Mouse (Mus musculus): ENCODE results near the gene Mpped2. TPM values are rescaled to one million over a fixed set of nuclear protein-coding genes. Genes with fewer than 3 reads are reported as not detected.

Mpped2 gene
- total and polyA plus RNA-seq, 2 experiments from 2014 or later = 39.1 to 80.0 TPM

DNA sequence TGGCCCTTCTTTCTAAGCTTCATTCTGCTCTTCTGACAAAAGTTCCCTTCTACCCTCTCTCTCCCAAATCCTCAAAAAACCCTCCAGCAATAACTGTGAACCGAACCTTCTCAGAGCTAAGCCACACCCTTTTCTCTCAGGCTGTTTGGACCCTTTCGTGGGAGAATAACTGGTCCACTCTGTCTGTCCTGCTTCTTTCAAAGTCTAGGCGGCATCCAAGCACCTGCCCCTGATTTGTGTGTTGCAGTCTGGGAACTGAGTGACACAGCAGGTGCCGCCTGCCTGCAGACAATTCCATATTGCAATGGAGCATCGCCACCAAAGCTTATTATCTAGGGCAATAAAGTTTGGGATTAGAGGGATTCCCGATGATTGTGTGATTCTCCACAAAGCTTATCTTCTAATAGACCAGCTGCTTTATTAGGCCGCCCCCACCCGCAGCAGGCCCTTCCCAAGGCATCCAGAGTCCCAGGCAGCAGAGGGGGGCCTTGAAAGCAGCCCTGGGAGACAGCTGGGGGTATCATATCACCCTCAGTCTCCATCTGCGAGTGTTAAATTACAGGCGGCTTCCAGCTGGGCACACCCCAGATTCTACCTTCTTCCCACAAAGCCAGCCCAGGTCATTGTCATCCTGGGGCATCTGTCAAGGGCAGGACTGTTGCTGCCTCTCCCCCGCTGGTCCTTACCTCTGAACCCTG lies 202.4 kb downstream of the Mpped2 start:
- Histone ChIP-seq H3K9me3 (ENCODE audit: low read length) (no peaks in the 10 kb centered on the region), H3K4me2 (ENCODE audit: low read depth, low read length) (no peak overlapping the region), H3K36me3 (ENCODE audit: insufficient read depth, low read length) (no peaks in the 10 kb centered on the region), H3K4me1 (ENCODE audit: insufficient read depth, low read length) (peaks cover 5% of the 10 kb centered on the region; the same call in 1 of the 2 replicates), H3K27ac (no peak overlapping the region), H3K9ac (replicated peaks; ENCODE audit: low read length) (no peak overlapping the region), H3K27me3 (ENCODE audit: insufficient read depth, low read length) (no peaks in the 10 kb centered on the region), H3K4me3 (ENCODE audit: low read length) (no peak overlapping the region)
- ATAC-seq (peak; percentile 47; the same call in 1 of the 2 replicates), DNase-seq (ENCODE audit: low spot score) (no peak)
- 17% methylated on average over 11 of the region's 11 CpGs for WGBS
- no peak for TF ChIP-seq CTCF (IDR thresholded peaks at IDR 0.05; ENCODE audit: low read depth)

DNA sequence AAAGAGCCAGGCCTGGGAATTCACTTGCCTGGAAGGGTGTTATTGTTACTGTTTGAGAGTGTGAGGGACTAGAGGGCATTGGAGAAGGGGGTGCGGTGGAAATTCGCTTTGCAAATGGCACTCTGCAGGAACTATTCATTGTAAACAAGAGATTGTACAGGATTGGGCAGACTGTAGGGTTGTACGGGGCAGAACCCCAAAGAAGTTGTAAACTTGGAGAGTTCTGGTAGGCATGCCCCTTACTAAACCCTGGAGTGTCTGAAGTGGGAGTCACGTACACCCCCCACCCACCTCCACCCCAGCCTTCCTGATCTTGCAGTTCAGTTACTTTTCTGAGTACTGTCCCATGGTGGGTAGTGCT lies 202.9 kb downstream of the Mpped2 start:
- peaks cover 5% of the 10 kb centered on the region; the same call in 1 of the 2 replicates for H3K4me1 ChIP-seq (ENCODE audit: insufficient read depth, low read length)
- H3K9me3 ChIP-seq (ENCODE audit: low read length) = no peaks in the 10 kb centered on the region
- H3K4me2 ChIP-seq (ENCODE audit: low read depth, low read length) = no peak overlapping the region
- no peaks in the 10 kb centered on the region for H3K27me3 ChIP-seq (ENCODE audit: insufficient read depth, low read length)
- no peak overlapping the region for H3K9ac ChIP-seq (replicated peaks; ENCODE audit: low read length)
- no peak overlapping the region for H3K27ac ChIP-seq
- H3K36me3 ChIP-seq (ENCODE audit: insufficient read depth, low read length) = no peaks in the 10 kb centered on the region
- no peak overlapping the region for H3K4me3 ChIP-seq (ENCODE audit: low read length)
- no peak for TF ChIP-seq CTCF (IDR thresholded peaks at IDR 0.05; ENCODE audit: low read depth)
- DNase-seq (ENCODE audit: low spot score) (no peak), ATAC-seq (no peak)
- WGBS = 44% methylated on average over 4 of the region's 4 CpGs

DNA sequence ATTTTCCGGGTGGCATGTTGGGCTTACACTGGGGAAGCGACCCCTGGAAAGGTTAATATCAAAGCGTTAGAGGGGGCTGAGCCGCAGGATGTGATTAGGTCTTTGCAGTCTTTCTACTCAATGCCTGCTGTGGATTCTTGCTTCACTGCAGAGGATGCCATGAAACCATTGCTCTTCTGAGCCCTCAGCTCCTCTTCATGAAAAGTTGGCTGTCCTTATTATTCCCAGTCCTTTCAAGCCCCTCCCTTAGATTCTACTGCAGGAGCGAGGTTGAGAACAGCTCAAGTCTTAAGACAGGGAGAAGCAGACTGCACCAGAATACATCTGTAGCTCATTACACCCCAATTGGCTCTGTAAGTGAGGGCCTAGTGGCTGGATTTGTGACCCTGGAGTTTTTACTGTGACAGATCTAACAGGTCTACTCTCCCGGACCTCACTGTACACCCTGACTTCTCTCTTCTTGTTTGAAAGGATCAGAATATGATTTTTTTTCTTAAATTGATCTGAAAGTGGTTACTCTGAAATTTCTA lies 218.9 kb downstream of the Mpped2 start:
- H3K9ac ChIP-seq (replicated peaks; ENCODE audit: low read length) = no peak overlapping the region

More for the DNA sequence above, 218.9 kb downstream of the Mpped2 start:
- ATAC-seq (no peak), DNase-seq (ENCODE audit: low spot score) (no peak)
- Histone ChIP-seq H3K36me3 (ENCODE audit: insufficient read depth, low read length) (no peaks in the 10 kb centered on the region), H3K9me3 (ENCODE audit: low read length) (no peaks in the 10 kb centered on the region), H3K27me3 (ENCODE audit: insufficient read depth, low read length) (no peaks in the 10 kb centered on the region), H3K4me2 (ENCODE audit: low read depth, low read length) (no peak overlapping the region), H3K4me1 (ENCODE audit: insufficient read depth, low read length) (no peaks in the 10 kb centered on the region), H3K4me3 (ENCODE audit: low read length) (no peak overlapping the region), H3K27ac (no peak overlapping the region)
- 81% methylated on average over 6 of the region's 6 CpGs for WGBS
- no peak for TF ChIP-seq CTCF (IDR thresholded peaks at IDR 0.05; ENCODE audit: low read depth)

Data from hindbrain, postnatal 0 days (tissue).